Mouse (Mus musculus) heart, adult 2 months (tissue): ENCODE data around the gene Tmem8. TPM values are rescaled to one million over a fixed set of nuclear protein-coding genes. Genes with fewer than 3 reads are reported as not detected.

Experiments used
- DNase-seq, 2 experiments: peaks; one replicate each; pipeline ENCODE4 v3.0.0; 2021
- H3K27ac ChIP-seq: fragments of 200-600 bp; 2 replicates; pipeline ENCODE4 v1.8.1; 2022
- H3K27me3 ChIP-seq: fragments of 200-500 bp; 2 replicates; pipeline ENCODE4 v1.6.1; 2012; ENCODE audit warnings: mild to moderate bottlenecking, low read length, inconsistent platforms, mixed read lengths; ENCODE audit not compliant: control insufficient read depth, insufficient read depth
- H3K36me3 ChIP-seq: fragments of 200-500 bp; 2 replicates; pipeline ENCODE4 v1.6.1; 2012; ENCODE audit warnings: low read length, inconsistent platforms; ENCODE audit not compliant: control insufficient read depth, insufficient read depth
- H3K4me1 ChIP-seq: fragments of 200-500 bp; 2 replicates; pipeline ENCODE4 v1.6.1; 2011; ENCODE audit warnings: low read length; ENCODE audit not compliant: control insufficient read depth, insufficient read depth
- H3K4me3 ChIP-seq: fragments of 200-600 bp; 2 replicates; pipeline ENCODE4 v1.8.1; 2022
- H3K79me2 ChIP-seq: fragments of 200-500 bp; replicated peaks from 2 replicates; pipeline ENCODE4 v1.6.1; 2012; ENCODE audit warnings: mild to moderate bottlenecking, inconsistent platforms, low read length, moderate library complexity, mixed read lengths; ENCODE audit not compliant: control insufficient read depth, insufficient read depth
- H3K9ac ChIP-seq: fragments of 200-500 bp; 2 replicates; pipeline ENCODE4 v1.6.1; 2012; ENCODE audit warnings: low read depth, mild to moderate bottlenecking, control low read depth, inconsistent platforms, low read length, mixed read lengths
- CTCF ChIP-seq: fragments of 200-600 bp; IDR thresholded peaks from 2 replicates; pipeline ENCODE4 v1.8.1; 2022; ENCODE audit warnings: antibody characterized with exemption, mild to moderate bottlenecking, moderate library complexity
- EP300 ChIP-seq: fragments of 200-500 bp; IDR thresholded peaks from 2 replicates; pipeline ENCODE4 v1.6.1; 2011; ENCODE audit warnings: low read depth, low read length, control low read depth; ENCODE audit not compliant: insufficient read depth
- POLR2A ChIP-seq: fragments of 200-500 bp; IDR thresholded peaks from 2 replicates; pipeline ENCODE4 v1.6.1; 2011; ENCODE audit warnings: mild to moderate bottlenecking, low read depth, low read length, control low read depth; ENCODE audit not compliant: insufficient read depth
- WGBS: fragments of 180-500 bp; shearing (Covaris S2); methylation state at CpG from one replicate; pipeline ENCODE4 v1.1.7; 2018; 5-methylcytosine and 5-hydroxymethylcytosine counted together
- intact Hi-C: fragments of 180-260 bp; cut with DNase I; formaldehyde crosslinking; loops from one replicate; pipeline ENCODE4 v1.15.1; 2025
- polyA plus RNA-seq: library from polyadenylated mRNA; depleted of rRNA; stranded (reverse); fragments of >200 nt; gene quantifications from 2 replicates; pipeline ENCODE4 v1.2.3, GENCODE M21; 2012
- total RNA-seq, 2 experiments: library from RNA; stranded (reverse); gene quantifications; 2 replicates each; pipeline ENCODE4 v1.2.3; 2021

The Tmem8 gene
- total and polyA plus RNA-seq, 3 experiments: 3.8 to 11.6 (median 5.3) TPM

DNA sequence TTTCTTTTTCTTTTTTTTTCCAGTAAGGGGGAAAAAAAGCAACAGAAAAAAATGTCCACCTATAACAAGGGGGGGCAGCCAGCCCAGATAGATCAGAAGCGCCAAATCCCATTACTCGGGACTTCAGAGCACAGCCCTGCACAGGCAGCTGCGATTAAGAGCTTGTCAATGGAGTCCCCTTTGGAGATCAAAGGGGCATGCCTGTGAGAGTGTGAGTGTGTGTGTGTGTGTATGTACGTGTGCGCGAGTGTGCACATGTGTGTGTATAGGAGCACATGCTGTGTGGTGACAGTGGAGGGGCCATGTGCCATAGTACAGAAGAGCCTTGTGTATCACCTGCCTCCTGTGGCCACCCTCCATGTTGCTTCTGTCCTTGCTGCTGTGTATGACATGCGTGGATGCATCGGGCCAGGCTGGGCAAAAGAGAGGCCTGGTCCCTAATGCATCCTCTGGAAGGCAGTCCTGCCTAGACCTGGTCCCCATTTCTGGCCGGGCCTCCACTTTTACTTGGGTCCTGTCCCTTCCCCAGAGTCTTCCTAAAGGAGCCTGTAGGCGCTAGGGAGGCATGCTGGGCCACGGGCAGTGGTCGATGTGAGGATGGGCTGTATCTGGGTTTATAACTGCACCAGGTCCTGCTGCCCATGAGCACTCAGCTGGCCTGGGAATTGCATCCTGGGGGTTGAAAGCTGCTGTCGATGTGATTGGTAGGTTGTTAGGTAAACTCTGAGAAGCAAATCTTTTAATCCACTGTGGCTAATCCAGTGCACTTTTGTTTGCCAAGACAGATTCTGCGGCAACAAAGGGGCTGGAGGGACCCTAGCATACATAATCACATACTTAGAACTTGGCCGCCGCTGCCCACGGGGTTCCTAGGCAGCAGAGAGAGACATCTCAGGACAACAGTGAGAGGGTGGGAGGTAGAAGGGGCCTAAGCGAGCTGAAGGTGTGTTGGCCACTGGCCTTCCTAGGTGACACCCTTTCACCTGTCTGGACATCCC is 19.1 kb downstream of the Tmem8 start:
- no peak for TF ChIP-seq POLR2A
- TF ChIP-seq CTCF: no peak
- no peak for TF ChIP-seq EP300
- WGBS: 91% methylated on average over 18 of the region's 18 CpGs
- intact Hi-C loops: no loop called here
- Histone ChIP-seq H3K4me3 (no peak overlapping the region), H3K79me2 (no peaks in the 10 kb centered on the region), H3K36me3 (no peaks in the 10 kb centered on the region), H3K4me1 (no peaks in the 10 kb centered on the region), H3K9ac (no peak overlapping the region), H3K27me3 (no peaks in the 10 kb centered on the region), H3K27ac (no peak overlapping the region)
- DNase-seq: no peak

DNA sequence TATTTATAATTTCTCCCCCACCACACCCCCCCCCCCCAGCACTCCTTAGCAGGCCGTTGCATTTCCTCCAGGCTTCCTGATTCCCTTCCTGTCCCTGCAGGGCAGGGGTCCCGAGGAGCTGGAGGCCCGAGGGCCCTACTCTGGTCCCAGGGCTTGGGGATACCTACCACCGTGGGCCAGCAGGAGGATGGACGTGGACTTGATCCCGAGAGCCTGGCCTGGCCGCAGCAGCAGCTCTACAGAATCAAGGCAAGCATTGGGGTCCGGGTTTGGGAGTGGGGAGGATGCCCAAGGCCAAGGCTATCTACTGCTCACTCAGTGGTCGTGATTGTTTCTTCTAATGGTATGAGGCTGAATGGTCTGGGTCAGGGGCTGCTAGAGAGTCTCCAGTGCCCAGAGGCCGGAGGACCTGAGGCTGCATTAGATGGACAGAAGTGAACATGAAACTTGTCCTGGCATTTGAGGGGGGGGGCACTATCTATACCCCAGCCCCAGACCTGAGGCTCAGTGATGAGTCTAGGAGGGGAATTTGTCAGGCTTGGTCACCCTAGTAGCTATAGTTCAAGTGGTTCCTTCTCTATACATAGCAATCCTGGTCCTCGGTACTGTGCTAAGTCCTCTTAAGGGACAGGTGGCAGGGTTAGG is 24.1 kb downstream of the Tmem8 start:
- intact Hi-C loops: loop anchor here (5.0 kb wide), 1 partner anchor 105 kb away; the partner anchor contains the start of gene Fam234a
- Histone ChIP-seq H3K27me3 (no peaks in the 10 kb centered on the region), H3K4me1 (peaks cover 4% of the 10 kb centered on the region), H3K9ac (no peak overlapping the region), H3K36me3 (no peaks in the 10 kb centered on the region), H3K79me2 (peaks cover 3% of the 10 kb centered on the region; the same call in 1 of the 2 replicates), H3K4me3 (no peak overlapping the region), H3K27ac (no peak overlapping the region)
- whole genome bisulfite sequencing: 69% methylated on average over 11 of the region's 11 CpGs
- no peak for TF ChIP-seq CTCF
- no peak for TF ChIP-seq POLR2A
- TF ChIP-seq EP300: no peak
- DNase-seq: no peak

DNA sequence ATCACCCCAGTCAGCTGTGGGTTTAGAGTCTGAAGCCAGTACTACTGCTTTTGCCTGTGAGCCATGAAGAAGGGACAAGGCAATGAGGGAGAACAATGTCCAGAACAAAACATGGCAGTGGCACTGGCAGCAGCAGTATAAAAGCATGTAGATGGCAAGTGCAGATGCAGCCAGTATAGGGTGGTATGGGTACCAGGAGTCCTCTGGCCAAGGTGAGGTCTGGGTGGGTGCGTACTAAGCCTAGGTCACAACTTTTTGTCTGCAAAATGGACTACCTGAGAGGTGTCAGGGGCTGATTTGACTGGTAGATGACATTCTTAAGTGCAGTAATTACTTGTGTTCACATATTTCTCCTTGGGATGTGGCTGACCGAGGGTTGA is 24.6 kb downstream of the Tmem8 start:
- H3K4me1 ChIP-seq: peaks cover 4% of the 10 kb centered on the region
- no peak overlapping the region for H3K9ac ChIP-seq
- TF ChIP-seq EP300: no peak
- no peak for TF ChIP-seq CTCF
- no peak for TF ChIP-seq POLR2A
- H3K79me2 ChIP-seq: peaks cover 6% of the 10 kb centered on the region
- no peaks in the 10 kb centered on the region for H3K36me3 ChIP-seq
- DNase-seq: no peak
- intact Hi-C loops: loop anchor here (2.0 to 5.0 kb wide), 2 partner anchors 15 to 105 kb away; partner anchors contain the start of genes Fam234a and Mrpl28
- H3K27me3 ChIP-seq: no peaks in the 10 kb centered on the region
- WGBS: 65% methylated on average over 2 of the region's 2 CpGs
- H3K4me3 ChIP-seq: peak overlapping the region; percentile 85; the same call in 1 of the 2 replicates
- H3K27ac ChIP-seq: no peak overlapping the region; the same call in 1 of the 2 replicates

GRCm38 (mm10) chr17:26138239-26138836 is 25.2 kb downstream of the Tmem8 start, which contains the start of gene Axin1:
TSS of gene Axin1 (plus strand) at chr17:26138688.
- H3K4me1 ChIP-seq: peaks cover 4% of the 10 kb centered on the region
- peak within 1 kb of the TSS; percentile 95 for H3K9ac ChIP-seq
- DNase-seq: peak; percentile 94 to 95
- H3K27ac ChIP-seq: peak within 1 kb of the TSS; percentile 83
- no peaks in the 10 kb centered on the region for H3K27me3 ChIP-seq
- 2% methylated on average over 42 of the region's 42 CpGs for WGBS
- peaks cover 7% of the 10 kb centered on the region for H3K79me2 ChIP-seq
- intact Hi-C loops: loop anchor here (2.0 to 5.0 kb wide), 2 partner anchors 16 to 104 kb away; partner anchors contain the start of genes Fam234a and Mrpl28
- peak; percentile 36; the same call in 1 of the 2 replicates for TF ChIP-seq POLR2A
- no peak for TF ChIP-seq EP300
- TF ChIP-seq CTCF: peak; percentile 79
- peak within 1 kb of the TSS; percentile 85 for H3K4me3 ChIP-seq
- no peaks in the 10 kb centered on the region for H3K36me3 ChIP-seq

- Histone ChIP-seq H3K4me3 (peak overlapping the region; percentile 85), H3K36me3 (peaks cover 3% of the 10 kb centered on the region; the same call in 1 of the 2 replicates), H3K27ac (peak overlapping the region; percentile 83), H3K79me2 (peaks cover 7% of the 10 kb centered on the region), H3K9ac (peak overlapping the region; percentile 95), H3K4me1 (peaks cover 4% of the 10 kb centered on the region), H3K27me3 (no peaks in the 10 kb centered on the region)
- no peak for TF ChIP-seq EP300
- TF ChIP-seq POLR2A: no peak
- no peak for TF ChIP-seq CTCF
- 2% methylated on average over 57 of the region's 58 CpGs for WGBS
- DNase-seq: no peak
- intact Hi-C loops: loop anchor here (2.0 to 5.0 kb wide), 2 partner anchors 16 to 103 kb away; partner anchors contain the start of genes Fam234a and Mrpl28
These were observed 25.8 kb downstream of the Tmem8 start for GRCm38 (mm10) chr17:26138901-26139381.
